Mouse (Mus musculus): ENCODE measurements around the gene Purb. TPM values are rescaled to one million over a fixed set of nuclear protein-coding genes. Genes with fewer than 3 reads are reported as not detected.

Purb gene
- polyA plus RNA-seq, 1 experiment from 2014 or later = 22.6 TPM

Small RNAs within 50 kb of the gene (microRNA-seq; reads per million reads assigned to microRNA genes)
- gene Gm22123 = not detected

Other genes starting within 250 kb of the Purb start
- gene Npc1l1, start 245.8 kb downstream of the Purb start, polyA plus RNA-seq (2016; fragmentation: Nextera tagmentation; extraction: Ambion mirVana) = 0.04 TPM in 1 of 2 replicates, not detected in the other
- 108 and 112 TPM in 2 replicates for gene Ddx56, start 208.1 kb downstream of the Purb start, polyA plus RNA-seq (2016; fragmentation: Nextera tagmentation; extraction: Ambion mirVana)
- 106 and 112 TPM in 2 replicates for gene Tmed4, start 201.0 kb downstream of the Purb start, polyA plus RNA-seq (2016; fragmentation: Nextera tagmentation; extraction: Ambion mirVana)
- gene Ogdh, start 184.3 kb downstream of the Purb start, polyA plus RNA-seq (2016; fragmentation: Nextera tagmentation; extraction: Ambion mirVana) = 94.0 and 96.8 TPM in 2 replicates
- 10.3 and 10.4 TPM in 2 replicates for gene Zmiz2, start 86.8 kb downstream of the Purb start, polyA plus RNA-seq (2016; fragmentation: Nextera tagmentation; extraction: Ambion mirVana)
- 5,590 and 5,882 TPM in 2 replicates for gene Ppia, start 60.5 kb downstream of the Purb start, polyA plus RNA-seq (2016; fragmentation: Nextera tagmentation; extraction: Ambion mirVana)
- gene H2afv, start 31.5 kb downstream of the Purb start, polyA plus RNA-seq (2016; fragmentation: Nextera tagmentation; extraction: Ambion mirVana) = 763 and 824 TPM in 2 replicates
- 0.66 and 1.8 TPM in 2 replicates for gene Myo1g, start 45.0 kb upstream of the Purb start, polyA plus RNA-seq (2016; fragmentation: Nextera tagmentation; extraction: Ambion mirVana)
- gene Ccm2, start 71.0 kb upstream of the Purb start, polyA plus RNA-seq (2016; fragmentation: Nextera tagmentation; extraction: Ambion mirVana) = 98.0 and 100 TPM in 2 replicates
- gene Nacad, start 130.1 kb upstream of the Purb start, polyA plus RNA-seq (2016; fragmentation: Nextera tagmentation; extraction: Ambion mirVana) = 1.5 TPM in 2 replicates
- 44.3 and 46.4 TPM in 2 replicates for gene Tbrg4, start 150.2 kb upstream of the Purb start, polyA plus RNA-seq (2016; fragmentation: Nextera tagmentation; extraction: Ambion mirVana)
- gene Wap, start 162.7 kb upstream of the Purb start, polyA plus RNA-seq (2016; fragmentation: Nextera tagmentation; extraction: Ambion mirVana) = not detected in 2 replicates
- gene Ramp3, start 182.6 kb upstream of the Purb start, polyA plus RNA-seq (2016; fragmentation: Nextera tagmentation; extraction: Ambion mirVana) = 4.0 and 4.4 TPM in 2 replicates